Mouse (Mus musculus) heart, postnatal 10 days (tissue): ENCODE results near the gene Lrch2. TPM values are rescaled to one million over a fixed set of nuclear protein-coding genes. Genes with fewer than 3 reads are reported as not detected.
"Not testable (repeated sequence)": the region's sequence is repeated elsewhere in the genome, so short reads cannot be mapped to it uniquely, and the experiment has no call there.

ENCODE experiments used
- DNase-seq, 2 experiments: peaks; one replicate each; pipeline ENCODE4 v3.0.0; 2021
- intact Hi-C: fragments of 180-260 bp; cut with DNase I; formaldehyde crosslinking; loops from one replicate; pipeline ENCODE4 v1.15.1; 2025
- total RNA-seq, 2 experiments: library from RNA; stranded (reverse); gene quantifications; 2 replicates each; pipeline ENCODE4 v1.2.3; 2021

Lrch2 gene
- 1 to 10 TPM; 5.9 to 6.0 TPM for total RNA-seq

DNA sequence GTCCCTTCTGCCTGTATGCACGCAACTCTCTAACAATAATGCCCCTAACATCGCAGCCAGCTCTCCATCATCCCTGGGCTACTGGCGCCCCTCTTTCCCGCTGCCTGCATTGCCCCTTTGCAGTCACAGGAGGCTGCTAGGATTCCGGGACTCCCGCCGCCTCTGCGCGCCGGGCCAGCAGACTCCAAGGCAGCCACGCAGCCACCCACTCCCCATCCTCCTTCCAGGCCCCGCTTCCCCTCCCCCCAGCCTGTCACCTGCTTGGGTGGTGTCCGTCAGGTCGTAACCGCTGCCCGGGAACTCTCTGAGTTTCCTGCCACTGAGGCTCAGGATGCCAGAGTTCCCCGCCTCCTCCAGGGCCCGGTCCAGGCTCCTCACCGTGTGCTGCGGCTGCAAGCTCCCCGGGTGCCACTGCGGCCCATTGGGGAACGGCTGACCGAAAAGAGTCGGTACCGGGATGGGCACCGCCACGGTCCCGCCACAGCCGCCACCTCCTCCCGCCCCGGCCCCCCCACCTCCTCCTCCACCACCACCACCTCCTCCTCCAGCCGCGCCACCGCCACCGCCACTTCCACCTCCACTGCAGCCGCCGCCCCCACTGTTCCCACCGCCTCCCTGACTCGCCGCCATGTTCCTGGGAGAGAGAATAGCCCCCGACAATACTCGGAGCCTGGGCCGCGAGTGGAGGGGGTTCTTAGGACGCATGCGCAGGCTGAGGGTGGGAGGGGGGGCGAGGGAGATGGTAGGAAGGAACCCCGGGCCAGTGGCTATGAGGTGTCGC, at the start of gene Lrch2:
Lrch2 (minus strand) TSS at position 661 of the 781 bp plus-strand sequence.
- DNase-seq = peak; percentile 28 to 40

DNA sequence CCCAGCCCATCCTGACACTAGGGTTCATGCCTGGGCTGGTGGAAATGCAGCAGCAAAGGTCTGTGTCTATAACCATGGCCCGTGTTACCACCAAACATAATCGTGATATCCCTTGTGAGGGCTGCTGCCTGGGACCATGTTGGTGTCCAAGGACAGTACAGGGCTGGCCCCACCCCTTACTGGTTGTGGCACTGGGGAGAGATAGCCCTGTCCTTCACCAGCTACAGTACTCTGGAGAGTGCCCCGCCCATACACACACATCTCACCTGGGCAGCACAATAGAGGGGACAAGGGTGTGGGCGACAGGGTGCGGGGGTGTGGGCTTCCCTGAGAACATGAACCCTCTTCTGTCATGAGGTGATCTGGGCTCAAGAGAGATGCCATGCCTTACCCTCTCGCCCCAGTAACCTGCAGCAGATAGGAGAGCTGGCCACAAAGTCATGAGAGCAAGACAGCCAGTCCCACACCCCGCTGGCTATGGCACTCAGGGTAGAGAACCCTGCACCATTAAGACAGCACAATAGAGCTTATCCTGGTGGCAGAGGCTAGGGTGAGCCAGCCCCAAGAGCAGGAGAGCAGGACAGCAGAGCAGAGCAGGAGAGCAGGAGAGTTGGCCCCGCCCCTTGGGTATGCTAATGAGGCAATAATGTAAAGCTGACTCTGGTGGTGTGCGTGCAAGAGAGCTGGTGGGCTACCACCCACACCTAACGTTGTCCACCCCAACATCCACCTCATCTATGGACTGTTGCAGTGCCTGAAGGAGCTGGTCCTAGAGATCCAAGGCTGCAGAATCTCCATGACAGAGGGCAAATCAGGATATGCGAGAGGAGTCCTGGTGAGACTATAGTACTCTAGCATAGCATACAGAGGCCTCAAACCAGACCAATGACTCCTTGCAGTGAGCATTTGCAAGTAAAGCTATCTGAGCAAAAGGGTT, 12.7 kb downstream of the Lrch2 start:
- no peak for DNase-seq
- intact Hi-C loops = no loop called here

More for the DNA sequence above, at the start of gene Lrch2:
- intact Hi-C loops = no loop called here

DNA sequence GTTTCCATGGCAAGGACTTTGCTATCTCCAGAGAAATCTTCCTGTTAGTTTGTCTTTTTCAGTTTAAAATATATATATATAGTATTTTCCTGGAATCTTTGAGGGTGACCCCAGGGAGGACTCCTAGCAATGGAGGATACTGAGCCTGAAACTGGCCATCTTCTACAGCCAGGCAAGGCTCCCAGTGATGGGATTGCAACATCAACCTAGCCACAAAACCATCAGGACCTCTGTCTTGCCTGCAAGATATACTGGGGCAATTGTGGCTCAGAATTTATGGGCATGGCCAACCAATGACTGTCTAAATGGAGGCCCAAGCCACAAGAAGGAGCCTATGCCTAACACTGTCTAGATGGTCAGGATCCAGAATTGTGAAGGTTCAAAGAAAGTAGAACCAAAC, 15.5 kb downstream of the Lrch2 start:
- no peak for DNase-seq
- intact Hi-C loops = no loop called here

DNA sequence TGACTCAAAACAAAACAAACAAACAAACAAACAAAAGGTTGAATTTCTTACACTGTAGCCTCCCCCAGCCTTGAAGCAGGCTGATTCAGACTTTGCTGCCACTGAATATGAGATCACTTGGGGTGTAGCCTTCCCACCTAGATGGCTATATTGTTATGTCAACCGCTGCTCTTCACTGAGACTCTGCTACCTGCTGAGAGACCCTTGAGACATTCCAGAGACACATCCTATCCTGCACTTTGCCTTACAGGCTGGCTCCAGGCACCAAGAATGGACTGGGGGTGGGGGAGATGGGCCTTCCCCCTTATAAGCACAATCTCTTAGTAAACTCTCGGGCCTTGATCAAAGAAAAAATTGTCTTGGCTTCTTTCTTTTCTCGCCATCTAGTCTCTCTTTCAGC, 16.8 kb downstream of the Lrch2 start:
- DNase-seq, intact Hi-C loops: not testable (repeated sequence)

DNA sequence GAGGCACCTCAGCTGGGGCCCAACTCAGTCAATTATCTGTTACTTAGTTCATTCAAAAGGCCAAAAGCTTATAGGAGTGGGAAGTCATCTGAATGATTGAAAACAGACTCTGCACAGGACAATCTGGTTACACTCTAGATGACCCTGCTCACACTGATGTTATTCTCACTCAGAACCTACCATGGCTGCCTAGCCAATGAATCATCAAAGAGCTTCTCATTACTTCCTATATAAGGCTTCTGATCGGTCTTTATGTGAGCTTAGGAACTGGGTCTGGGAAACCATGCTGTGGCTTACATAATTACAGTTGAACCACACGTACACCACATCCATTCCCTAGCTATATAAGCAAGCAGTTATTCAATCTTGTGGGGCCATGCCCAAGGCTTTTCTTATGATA, 18.3 kb downstream of the Lrch2 start:
- no peak for DNase-seq
- intact Hi-C loops = no loop called here

DNA sequence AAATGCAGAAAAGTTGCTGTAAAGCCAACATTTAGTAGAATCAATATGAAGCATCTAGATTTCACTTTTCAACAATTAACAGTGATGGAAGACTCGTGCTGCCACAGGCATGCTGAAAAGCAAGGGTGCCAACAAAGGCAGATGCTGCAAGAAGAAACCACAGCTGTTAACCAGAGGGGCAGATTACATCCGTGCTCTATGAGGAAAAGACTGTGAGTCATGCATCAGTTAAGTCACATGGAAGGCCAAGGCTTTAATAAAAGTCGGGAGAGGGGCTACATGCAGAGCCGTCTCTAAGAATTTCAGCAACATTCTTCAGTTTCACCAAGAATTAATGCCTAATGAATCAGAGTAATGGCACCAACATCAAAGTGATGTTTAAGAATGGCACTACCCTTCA, 22.2 kb downstream of the Lrch2 start:
- intact Hi-C loops = no loop called here

DNA sequence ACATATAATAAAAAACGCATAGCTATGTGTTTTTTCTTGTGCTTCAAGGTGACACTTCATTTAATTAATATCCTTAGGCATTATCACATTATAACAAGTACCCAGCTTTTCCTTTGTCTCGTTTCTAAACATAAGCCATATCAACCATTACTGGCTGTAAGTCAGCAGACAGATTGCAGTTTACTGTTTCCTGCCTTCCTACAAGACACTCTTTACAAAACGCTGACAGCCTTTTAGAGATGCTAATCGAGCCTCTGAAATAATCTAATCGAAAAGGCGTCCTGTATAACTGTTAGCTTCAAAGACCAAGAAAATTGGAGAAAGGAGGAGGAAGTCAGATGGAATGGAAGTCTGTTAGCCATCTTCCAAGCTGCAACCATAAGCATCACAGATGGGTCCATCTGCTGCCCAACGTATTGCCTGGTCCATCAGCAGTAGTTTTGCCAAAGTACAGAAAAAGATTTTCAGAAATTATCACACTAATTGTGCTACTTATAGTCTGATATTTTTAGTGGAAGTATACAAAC, 26.2 kb downstream of the Lrch2 start:
- intact Hi-C loops = no loop called here
- DNase-seq = no peak

More for the DNA sequence above, 22.2 kb downstream of the Lrch2 start:
- no peak for DNase-seq

DNA sequence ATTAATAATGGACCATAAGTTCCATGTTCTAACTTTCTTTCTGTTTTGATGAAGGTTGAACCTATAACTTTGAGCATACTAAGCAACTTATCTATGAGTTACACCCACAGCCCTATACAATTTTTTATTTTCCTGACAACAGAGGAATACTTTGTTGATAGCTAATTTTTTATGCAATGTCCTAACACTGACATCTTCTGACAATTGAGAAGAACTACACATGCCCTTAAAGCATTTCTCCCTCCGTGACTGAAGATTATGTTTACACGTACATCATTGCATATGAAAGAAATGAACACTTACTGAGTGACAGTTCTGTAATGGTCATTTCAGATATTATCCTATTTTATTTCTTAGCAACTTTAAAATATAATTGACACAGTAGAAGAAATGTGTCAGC, 64.3 kb downstream of the Lrch2 start:
- intact Hi-C loops = loop anchor here (10.0 kb wide), 2 partner anchors 365 to 435 kb away; no protein-coding TSS in a partner anchor
- DNase-seq = no peak

DNA sequence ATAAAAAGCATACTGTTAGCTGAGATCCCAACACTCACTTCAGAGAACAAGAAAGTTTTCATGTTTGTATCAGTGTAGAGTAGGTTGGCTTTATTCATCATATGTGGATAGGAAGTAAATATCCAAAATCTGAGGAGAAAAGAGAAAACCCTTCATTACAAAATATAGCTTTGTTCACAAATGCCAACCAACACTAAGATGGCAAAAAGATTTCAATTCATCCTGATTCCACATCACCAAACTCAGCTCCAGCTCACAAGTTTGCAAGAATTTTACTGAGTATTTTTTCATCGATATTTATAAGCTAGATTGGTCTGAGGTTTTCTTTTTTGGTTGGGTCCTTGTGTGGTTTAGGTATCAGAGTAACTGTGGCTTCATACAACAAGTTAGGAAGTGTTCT, 100.3 kb downstream of the Lrch2 start, which contains the start of gene Vmn1r239-ps:
Vmn1r239-ps (minus strand) TSS at position 101 of the 400 bp plus-strand sequence.
- intact Hi-C loops, DNase-seq: not testable (repeated sequence)

DNA sequence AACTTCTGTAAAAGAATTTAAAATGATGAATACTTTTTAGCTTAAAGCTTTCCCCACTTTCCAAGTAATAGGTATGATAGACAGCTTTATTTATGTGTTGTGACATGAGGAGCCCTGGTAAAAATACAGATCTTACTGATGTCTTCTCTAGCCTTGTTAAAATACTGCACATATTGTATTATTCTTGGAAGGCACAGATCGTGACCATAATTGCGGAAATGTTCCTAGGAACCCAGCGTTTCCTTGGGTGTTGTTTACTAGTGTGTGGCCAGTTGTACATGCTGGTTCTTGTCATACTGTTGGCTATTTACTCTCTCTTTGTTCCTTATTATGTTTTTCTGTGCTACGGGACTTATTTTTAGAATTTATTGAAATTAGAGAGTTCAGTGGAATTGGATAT, 110.5 kb downstream of the Lrch2 start:
- DNase-seq = no peak
- intact Hi-C loops = no loop called here

DNA sequence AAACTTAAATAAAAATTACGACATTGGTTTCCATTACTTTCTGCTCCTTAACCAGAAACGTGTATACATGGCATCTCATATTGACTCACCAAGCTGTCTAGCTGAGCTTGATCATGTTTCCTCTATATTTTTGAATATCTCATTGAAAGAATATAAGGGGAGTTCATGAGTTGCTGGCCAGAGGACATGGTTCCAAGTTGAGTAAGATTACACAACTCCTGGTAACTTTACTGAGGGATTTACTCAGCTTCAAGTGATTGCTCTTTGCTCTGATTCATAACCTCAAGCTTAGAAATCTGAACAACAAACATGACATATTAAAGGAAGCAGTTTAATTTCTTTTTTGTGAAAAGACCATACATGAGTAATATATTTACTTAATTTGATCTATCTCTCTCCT, 118.5 kb downstream of the Lrch2 start:
- no peak for DNase-seq

DNA sequence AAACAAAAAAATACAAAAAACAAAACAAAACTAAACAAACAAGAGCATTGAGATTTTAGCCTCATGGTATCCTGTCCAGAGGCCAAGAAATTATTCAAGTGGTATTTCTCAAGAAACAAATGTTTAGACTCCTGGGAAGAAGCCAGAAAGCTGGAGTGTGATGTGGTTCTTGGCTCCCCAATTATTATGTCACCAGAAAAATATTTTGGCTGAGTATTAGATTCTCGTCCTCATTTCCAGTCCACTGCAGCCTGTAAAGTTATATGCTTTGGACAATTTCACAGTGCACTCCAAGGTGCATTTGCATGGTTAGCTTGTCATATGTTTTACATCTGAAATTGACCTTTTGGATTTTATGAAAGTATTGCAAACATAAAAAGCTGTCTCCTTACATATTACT, 124.1 kb downstream of the Lrch2 start:
- intact Hi-C loops = no loop called here
- peak; percentile 38 to 42 for DNase-seq

More for the DNA sequence above, 118.5 kb downstream of the Lrch2 start:
- intact Hi-C loops = no loop called here

DNA sequence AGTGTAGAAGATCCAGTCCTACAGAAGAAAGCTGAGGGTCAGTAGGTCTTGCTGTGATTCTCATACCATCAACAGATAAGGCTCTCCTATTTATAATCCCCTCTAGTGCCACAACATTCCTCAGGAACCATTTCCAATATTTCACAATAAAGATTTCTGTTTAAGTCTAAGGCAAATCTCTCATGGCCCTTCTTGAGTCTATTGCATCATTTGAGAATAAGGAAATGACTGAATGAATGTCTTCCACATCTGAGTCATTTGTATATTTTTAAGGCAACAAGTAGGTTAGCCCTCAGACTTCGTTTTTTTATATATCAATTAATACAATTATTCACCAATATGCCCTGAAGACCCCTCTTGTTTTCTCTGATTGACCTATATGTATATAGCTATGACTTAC, 124.8 kb downstream of the Lrch2 start, which contains the start of gene Il13ra2:
Il13ra2 (minus strand) TSS at position 64 of the 400 bp plus-strand sequence.
- no peak for DNase-seq
- intact Hi-C loops = no loop called here

Other genes with a start within 250 kb of the Lrch2 start
- gene Il13ra2, start 124.9 kb downstream of the Lrch2 start, total RNA-seq = under 1 TPM; 0.29 to 0.35 TPM
- not detected for gene Vmn1r239-ps, start 100.4 kb downstream of the Lrch2 start, total RNA-seq
- gene Gm15128, start 211.9 kb upstream of the Lrch2 start, total RNA-seq = not detected